Mouse (Mus musculus) embryonic facial prominence, embryonic 11.5 days (tissue): ENCODE data around the gene Slc9b1. TPM values are rescaled to one million over a fixed set of nuclear protein-coding genes. Genes with fewer than 3 reads are reported as not detected.

Source experiments
- ATAC-seq: fragments of 200-750 bp; cut with Nextera tagmentation; replicated peaks from 2 replicates; pipeline ENCODE4 v1.8.0; 2017; ENCODE audit warnings: low read depth; ENCODE audit not compliant: insufficient number of reproducible peaks, low FRiP score, low TSS enrichment
- DNase-seq: peaks from one replicate; pipeline ENCODE4 v3.0.0-alpha.2; 2015; ENCODE audit warnings: low spot score
- H3K27ac ChIP-seq: fragments of 300-500 bp; sonication (generic); replicated peaks from 2 replicates; pipeline ENCODE4 v1.5.1; 2014; ENCODE audit warnings: mild to moderate bottlenecking, low read depth, low read length, control low read depth
- H3K27me3 ChIP-seq: fragments of 300-500 bp; sonication (generic); 2 replicates; pipeline ENCODE4 v1.6.1; 2014; ENCODE audit warnings: mild to moderate bottlenecking, low read length, moderate library complexity, mixed read lengths; ENCODE audit not compliant: control insufficient read depth, insufficient read depth
- H3K36me3 ChIP-seq: fragments of 300-500 bp; sonication (generic); replicated peaks from 2 replicates; pipeline ENCODE4 v1.6.1; 2014; ENCODE audit warnings: low read depth, mild to moderate bottlenecking, low read length, moderate library complexity, mixed read lengths; ENCODE audit not compliant: control insufficient read depth, insufficient read depth
- H3K4me1 ChIP-seq: fragments of 300-500 bp; sonication (generic); 2 replicates; pipeline ENCODE4 v1.6.1; 2014; ENCODE audit warnings: low read length, mixed read lengths; ENCODE audit not compliant: control insufficient read depth, insufficient read depth
- H3K4me2 ChIP-seq: fragments of 300-500 bp; sonication (generic); 2 replicates; pipeline ENCODE4 v1.6.1; 2014; ENCODE audit warnings: low read depth, mild to moderate bottlenecking, control low read depth, low read length, moderate library complexity
- H3K4me3 ChIP-seq: fragments of 300-500 bp; sonication (generic); 2 replicates; pipeline ENCODE4 v1.5.1; 2014; ENCODE audit warnings: low read depth, low read length, control low read depth
- H3K9ac ChIP-seq: fragments of 300-500 bp; sonication (generic); replicated peaks from 2 replicates; pipeline ENCODE4 v1.6.1; 2014; ENCODE audit warnings: mild to moderate bottlenecking, control low read depth, low read length
- H3K9me3 ChIP-seq: fragments of 300-500 bp; sonication (generic); replicated peaks from 2 replicates; pipeline ENCODE4 v1.6.1; 2016; ENCODE audit warnings: mild to moderate bottlenecking, low read length, inconsistent platforms, mixed read lengths; ENCODE audit not compliant: control insufficient read depth
- WGBS: fragments of 180-500 bp; shearing (Covaris S2); extraction: QIAGEN DNeasy Blood & Tissue Kit; methylation state at CpG from one replicate; pipeline ENCODE4 v1.1.7; 2014; 5-methylcytosine and 5-hydroxymethylcytosine counted together
- polyA plus RNA-seq: library from polyadenylated mRNA; unstranded; fragments of >200 nt; fragmentation: Nextera tagmentation; extraction: Ambion mirVana; gene quantifications from 2 replicates; pipeline ENCODE4 v1.2.1, GENCODE M21; 2014

The Slc9b1 gene
- polyA plus RNA-seq, 1 experiment from 2014 or later = 0.63 TPM

DNA sequence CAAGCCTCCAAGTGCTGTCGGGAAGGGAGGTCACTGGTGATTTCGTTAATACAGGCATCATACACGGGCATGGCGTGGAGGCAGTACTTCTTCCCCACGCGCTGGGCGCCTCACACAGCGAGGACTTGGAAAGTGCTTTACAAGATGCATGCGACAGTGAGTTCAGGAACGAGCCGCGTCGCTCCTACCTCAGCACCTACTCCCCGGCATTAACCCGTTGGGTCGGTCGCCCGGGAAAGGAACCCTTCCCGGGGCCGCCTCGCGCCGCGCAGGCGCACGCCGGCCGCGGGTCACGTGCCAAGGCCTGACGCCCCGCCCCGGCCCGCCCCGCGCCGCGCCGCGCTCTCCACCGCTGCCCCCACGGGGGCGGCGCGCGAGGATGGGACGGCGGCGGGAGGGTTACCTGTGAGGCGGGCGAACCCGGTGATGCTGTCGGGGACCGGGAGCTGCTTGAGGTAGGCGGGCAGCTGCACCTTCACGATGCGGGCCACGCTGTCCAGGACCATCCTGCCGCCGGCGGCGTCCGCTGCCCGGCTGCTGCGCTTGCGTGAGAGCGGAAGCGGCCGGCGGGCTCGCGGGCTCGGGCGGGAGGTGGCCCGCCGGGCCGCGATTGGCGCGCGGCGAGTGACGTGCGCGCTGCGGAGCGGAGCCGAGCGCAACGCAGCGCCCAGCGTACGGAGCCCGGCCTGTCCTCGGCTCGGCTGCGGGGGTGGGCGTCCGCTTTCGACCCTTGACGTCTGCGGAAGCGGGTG lies 75.2 kb downstream of the Slc9b1 start:
- Histone ChIP-seq H3K4me3 (peak overlapping the region; percentile 68), H3K4me1 (no peaks in the 10 kb centered on the region), H3K4me2 (peak overlapping the region; percentile 53), H3K27ac (peak overlapping the region; percentile 87), H3K27me3 (no peaks in the 10 kb centered on the region), H3K36me3 (no peaks in the 10 kb centered on the region), H3K9me3 (no peaks in the 10 kb centered on the region), H3K9ac (peak overlapping the region; percentile 84)
- under 1% methylated on average over 81 of the region's 103 CpGs for WGBS
- DNase-seq (peak; percentile 90), ATAC-seq (peak; percentile 97)

DNA sequence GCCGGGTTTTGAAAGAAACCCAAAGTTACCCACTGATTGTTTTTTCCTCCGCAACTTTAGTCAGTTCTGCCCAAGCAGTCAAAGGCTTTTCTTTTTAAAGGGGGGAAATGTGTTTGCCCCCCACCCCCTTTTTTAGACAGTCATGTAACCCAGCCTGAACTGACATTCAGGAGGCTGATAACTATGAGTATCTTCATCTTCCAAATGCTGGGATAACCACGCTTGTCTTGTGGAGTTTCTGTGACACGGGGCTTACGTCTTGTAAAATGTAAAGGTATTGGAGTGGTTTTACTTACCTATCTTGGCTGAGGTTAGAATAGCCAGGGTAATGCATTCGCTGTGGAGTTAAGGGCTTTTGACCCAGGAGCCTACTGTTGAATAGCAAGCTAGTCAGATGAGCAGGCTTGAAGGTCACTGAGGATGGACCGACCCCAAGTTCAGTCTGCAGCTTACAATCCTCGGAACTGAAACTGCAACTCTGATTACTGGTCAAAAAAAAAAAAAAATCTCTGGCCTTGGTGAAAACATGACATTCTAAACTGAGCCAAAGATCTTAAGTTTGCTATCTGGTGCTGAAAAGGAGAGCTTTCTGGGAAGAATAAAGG lies 75.9 kb downstream of the Slc9b1 start, which contains the start of gene Cisd2:
Gene Cisd2, minus strand, starts transcription at position 318 of the 605 bp plus-strand sequence.
- Histone ChIP-seq H3K4me3 (peak within 1 kb of the TSS; percentile 68), H3K9me3 (no peaks in the 10 kb centered on the region), H3K4me2 (peak within 1 kb of the TSS; percentile 53), H3K9ac (peak within 1 kb of the TSS; percentile 84), H3K4me1 (no peaks in the 10 kb centered on the region), H3K36me3 (no peaks in the 10 kb centered on the region), H3K27ac (peak within 1 kb of the TSS; percentile 87), H3K27me3 (no peaks in the 10 kb centered on the region)
- DNase-seq = no peak
- ATAC-seq = peak; percentile 12; the same call in 1 of the 2 replicates
- 3% methylated on average over 8 of the region's 8 CpGs for WGBS

DNA sequence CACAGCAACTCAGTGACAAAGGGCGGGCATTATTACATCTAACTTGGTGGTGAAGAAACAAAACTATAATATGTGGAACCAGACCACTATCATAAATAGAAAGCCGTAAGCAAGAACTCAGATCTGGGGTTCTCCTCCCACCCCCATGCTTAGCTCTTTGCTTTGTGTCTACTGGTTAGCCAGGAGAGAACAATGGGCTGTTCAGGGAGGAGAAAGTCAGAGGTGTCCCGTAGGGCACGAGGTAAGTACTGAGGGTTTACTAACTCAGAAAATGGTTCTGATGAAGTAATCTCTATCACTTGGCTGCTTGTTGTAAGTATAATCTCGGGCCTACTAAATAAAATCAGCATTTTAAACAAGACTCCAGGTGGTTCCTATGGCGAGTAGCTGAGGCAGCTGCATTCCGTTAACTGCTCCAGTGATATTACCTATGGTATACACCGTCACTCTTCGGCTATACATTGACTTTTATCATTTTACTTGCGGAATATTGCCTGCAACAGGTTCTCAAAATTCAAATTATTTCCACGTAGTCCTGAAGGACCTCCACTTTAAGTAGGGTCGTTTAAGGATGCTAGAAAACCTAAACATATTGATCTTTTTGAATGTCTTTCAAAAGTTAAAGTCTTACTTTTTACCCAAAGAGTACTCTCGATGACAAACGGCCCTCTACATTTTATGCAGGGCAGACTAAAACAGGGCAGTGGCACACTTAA lies 89.2 kb downstream of the Slc9b1 start:
- DNase-seq = no peak
- no peak for ATAC-seq
- no peaks in the 10 kb centered on the region for H3K4me1 ChIP-seq

DNA sequence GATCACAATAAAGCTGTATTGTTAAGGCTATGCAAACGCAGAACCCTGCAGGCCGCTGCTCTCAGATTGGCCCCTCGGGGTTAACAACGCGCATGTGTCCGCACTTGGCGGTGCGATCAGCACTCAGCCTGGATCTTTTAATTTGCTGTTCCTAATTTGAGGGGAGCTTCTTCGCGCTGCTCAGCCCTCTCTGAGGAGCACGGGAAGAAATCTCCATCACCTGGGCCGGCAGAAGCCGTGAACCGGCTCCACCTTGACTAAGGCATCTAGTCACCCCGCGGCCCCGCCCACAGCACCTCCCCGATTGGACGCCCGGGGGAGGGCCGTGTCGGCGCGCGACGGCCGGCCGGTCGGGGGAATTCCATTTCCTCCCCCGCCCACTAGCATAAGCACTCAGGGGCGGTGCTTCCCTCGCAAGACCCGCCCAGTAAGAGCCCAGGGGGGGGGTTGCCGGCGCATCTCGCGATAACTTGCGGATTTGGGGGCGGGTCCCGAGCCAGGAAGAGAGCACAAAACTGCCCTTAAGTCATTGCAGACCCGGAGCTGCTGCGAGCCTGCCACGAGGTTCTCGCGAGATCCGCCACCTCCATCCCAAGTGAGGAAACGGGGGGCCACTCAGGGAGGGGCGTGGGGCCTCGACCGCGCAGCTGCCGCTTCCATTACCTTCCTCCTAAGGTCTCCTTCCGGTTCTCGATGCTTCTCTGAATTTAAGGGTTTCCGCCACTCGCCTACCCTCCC lies 90.1 kb downstream of the Slc9b1 start, which contains the start of gene Ube2d3:
Gene Ube2d3, plus strand, starts transcription at position 392 of the 738 bp plus-strand sequence.
- Histone ChIP-seq H3K4me1 (no peaks in the 10 kb centered on the region), H3K4me2 (peak within 1 kb of the TSS; percentile 46), H3K9me3 (no peaks in the 10 kb centered on the region), H3K27ac (peak within 1 kb of the TSS; percentile 99), H3K27me3 (no peaks in the 10 kb centered on the region), H3K36me3 (no peaks in the 10 kb centered on the region), H3K4me3 (peak within 1 kb of the TSS; percentile 80), H3K9ac (peak within 1 kb of the TSS; percentile 93)
- under 1% methylated on average over 55 of the region's 56 CpGs for WGBS
- peak; percentile 93 for ATAC-seq
- peak; percentile 98 for DNase-seq

More for the DNA sequence above, 89.2 kb downstream of the Slc9b1 start:
- Histone ChIP-seq H3K27ac (peak overlapping the region; percentile 29; the same call in 1 of the 2 replicates), H3K4me3 (peak overlapping the region; percentile 80), H3K9me3 (no peaks in the 10 kb centered on the region), H3K27me3 (no peaks in the 10 kb centered on the region), H3K4me2 (peak overlapping the region; percentile 36), H3K9ac (peak overlapping the region; percentile 61), H3K36me3 (no peaks in the 10 kb centered on the region)
- 40% methylated on average over 14 of the region's 14 CpGs for WGBS

DNA sequence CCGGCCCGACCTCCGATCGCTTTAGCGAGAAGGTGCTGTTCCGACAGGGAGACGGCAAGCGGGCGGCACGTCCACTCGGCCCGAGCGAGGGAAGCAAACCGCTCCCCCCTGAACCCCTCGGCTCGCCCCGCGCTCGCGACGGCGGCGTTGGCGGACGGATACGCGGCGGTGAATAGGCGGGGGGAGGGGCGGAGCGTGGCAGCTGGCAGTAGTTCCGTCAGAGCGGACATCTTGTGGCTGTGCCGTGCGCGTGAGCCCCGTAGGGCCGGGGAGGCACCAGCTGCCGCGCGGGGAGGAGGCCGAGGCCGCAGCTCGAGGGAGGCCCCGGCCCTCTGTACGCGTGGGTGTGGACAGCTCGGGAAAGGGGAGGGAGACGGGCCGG lies 90.7 kb downstream of the Slc9b1 start:
- no peaks in the 10 kb centered on the region for H3K27me3 ChIP-seq
- H3K27ac ChIP-seq = peak overlapping the region; percentile 99
- peak; percentile 90 for DNase-seq
- peak overlapping the region; percentile 80 for H3K4me3 ChIP-seq
- no peaks in the 10 kb centered on the region for H3K4me1 ChIP-seq
- ATAC-seq = peak; percentile 87
- no peaks in the 10 kb centered on the region for H3K36me3 ChIP-seq
- WGBS = 1% methylated on average over 39 of the region's 50 CpGs
- H3K9me3 ChIP-seq = no peaks in the 10 kb centered on the region
- peak overlapping the region; percentile 93 for H3K9ac ChIP-seq
- peak overlapping the region; percentile 28 for H3K4me2 ChIP-seq

DNA sequence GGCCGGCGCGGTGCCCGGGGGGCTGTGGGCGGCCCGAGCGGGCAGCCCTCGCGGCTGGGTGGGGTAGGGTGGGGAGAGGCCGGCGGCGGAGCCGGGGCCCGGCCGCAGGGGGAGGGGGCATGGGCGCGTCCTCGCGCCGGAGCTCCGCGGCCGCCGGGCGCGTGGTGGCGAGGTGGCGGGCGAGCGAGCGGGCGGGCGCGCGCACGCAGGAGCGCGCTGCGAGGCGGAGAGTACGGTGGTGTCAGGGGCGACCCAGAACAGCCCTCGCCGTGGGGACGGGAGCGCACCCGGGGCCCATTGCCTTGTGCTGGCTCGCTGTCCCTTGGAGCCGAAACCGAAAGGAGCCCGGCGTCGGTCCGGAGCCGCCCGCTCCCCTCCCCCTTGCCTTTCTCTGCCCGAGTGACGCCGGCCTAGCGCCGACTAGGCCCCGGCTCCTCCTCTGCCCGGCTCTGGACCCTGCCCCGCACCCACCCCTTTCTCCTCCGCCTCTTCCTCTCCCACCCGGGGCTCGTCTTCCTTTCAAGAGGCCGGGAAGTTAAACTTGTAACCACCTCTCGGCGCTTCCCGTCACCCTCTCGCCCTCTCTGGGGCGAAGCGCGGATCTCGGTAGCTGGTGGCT lies 91.2 kb downstream of the Slc9b1 start:
- Histone ChIP-seq H3K27me3 (no peaks in the 10 kb centered on the region), H3K9ac (peak overlapping the region; percentile 93), H3K4me2 (peak overlapping the region; percentile 46), H3K4me1 (no peaks in the 10 kb centered on the region), H3K4me3 (peak overlapping the region; percentile 80), H3K27ac (peak overlapping the region; percentile 99), H3K9me3 (no peaks in the 10 kb centered on the region), H3K36me3 (no peaks in the 10 kb centered on the region)
- ATAC-seq (peak; percentile 66), DNase-seq (peak; percentile 78)
- WGBS = under 1% methylated on average over 45 of the region's 76 CpGs

DNA sequence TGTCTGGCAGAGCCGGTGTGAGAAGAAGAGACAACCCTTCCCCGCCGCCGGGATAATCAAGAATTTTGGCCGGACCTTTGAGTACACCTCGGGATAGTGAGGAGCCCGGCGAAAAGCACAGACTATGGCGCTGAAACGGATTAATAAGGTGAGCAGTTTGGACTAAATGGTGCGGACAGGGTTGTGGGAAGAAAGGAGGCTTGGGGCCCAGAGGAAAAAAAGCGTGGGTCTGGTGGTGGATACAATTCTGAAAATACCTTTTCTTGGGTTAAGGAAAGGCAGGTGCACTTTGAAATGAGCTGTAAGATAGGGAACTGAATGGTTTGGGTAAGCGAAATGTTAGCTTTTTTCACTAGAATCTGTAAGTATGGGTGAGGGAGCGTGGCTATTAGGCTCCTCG lies 91.8 kb downstream of the Slc9b1 start:
- no peaks in the 10 kb centered on the region for H3K36me3 ChIP-seq
- WGBS = 5% methylated on average over 15 of the region's 15 CpGs

More for the DNA sequence above, 91.8 kb downstream of the Slc9b1 start:
- ATAC-seq = no peak
- H3K9me3 ChIP-seq = no peaks in the 10 kb centered on the region
- H3K27ac ChIP-seq = peak overlapping the region; percentile 99
- peak overlapping the region; percentile 46 for H3K4me2 ChIP-seq
- H3K4me3 ChIP-seq = peak overlapping the region; percentile 80
- peak overlapping the region; percentile 93 for H3K9ac ChIP-seq
- H3K27me3 ChIP-seq = no peaks in the 10 kb centered on the region
- no peak for DNase-seq
- H3K4me1 ChIP-seq = no peaks in the 10 kb centered on the region
